Mouse (Mus musculus) mature B cell (primary cell): ENCODE results near the gene Auh.

ENCODE experiments used
- in situ Hi-C: fragments of 300-500 bp; cut with MboI; formaldehyde crosslinking; loops from 2 replicates; pipeline ENCODE4 v1.14.3; 2019

Auh gene

GRCm38 (mm10) chr13:52800687-52801341 is 128.7 kb downstream of the Auh start:
- in situ Hi-C loops = no loop called here

GRCm38 (mm10) chr13:52800091-52800490 is 129.4 kb downstream of the Auh start:
- in situ Hi-C loops = no loop called here

- in situ Hi-C loops = no loop called here
Measured at GRCm38 (mm10) chr13:52794232-52794631, 135.2 kb downstream of the Auh start.

- in situ Hi-C loops = no loop called here
Measured at GRCm38 (mm10) chr13:52793434-52793989, 136.0 kb downstream of the Auh start.

- in situ Hi-C loops = no loop called here
Measured at GRCm38 (mm10) chr13:52792242-52792844, 137.1 kb downstream of the Auh start.

- in situ Hi-C loops = no loop called here
Measured at GRCm38 (mm10) chr13:52790894-52791293, 138.6 kb downstream of the Auh start.
